Comparison of ENCODE assay signal across 15 mouse cellular contexts in the genomic region with DNA sequence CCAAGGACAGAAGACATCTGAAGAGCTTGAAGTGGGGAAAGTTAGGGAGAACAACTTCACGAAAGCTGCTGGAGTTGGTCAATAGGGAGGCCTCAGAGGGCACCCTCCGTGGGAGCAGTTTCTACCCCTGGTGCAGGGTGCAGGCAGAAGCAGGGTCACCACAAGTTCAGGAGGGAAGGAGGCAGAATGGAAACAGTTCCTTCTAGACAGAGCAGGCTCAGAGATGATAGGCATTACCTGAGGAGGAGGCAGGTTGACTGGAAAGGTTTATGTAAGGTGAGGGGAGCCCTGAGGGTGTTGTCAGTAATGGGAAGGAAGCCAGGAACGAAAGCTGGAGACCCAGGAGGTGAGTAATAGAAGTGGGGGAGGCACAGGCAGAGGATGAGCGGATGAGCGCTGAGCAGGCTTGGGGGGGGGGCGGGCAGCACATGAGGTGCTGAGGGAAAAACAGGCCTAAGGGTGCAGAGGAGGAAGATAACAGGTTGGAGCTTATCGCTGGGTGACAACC.
A peak's percentile ranks its signal among the peaks of the same experiment; 100 is the strongest.
DNase-seq lines count a peak whose midpoint lies in the region; ATAC-seq and TF ChIP-seq lines count a peak whose summit lies in the region.
"Had no signal": no experiment of that assay in that cellular context is flagged by ENCODE, and none has a peak within 500 bp of the region (broad histone marks: within the 10 kb centered on the region; RNA-seq: fewer than 3 reads in every experiment).

No protein-coding gene starts in this region.

- H3K4me2 ChIP-seq in heart, embryonic 12.5 days, result no peak overlapping the region
- no peak overlapping the region for H3K4me2 ChIP-seq in midbrain, embryonic 16.5 days (ENCODE audit: low read length)
- H3K4me2 ChIP-seq in midbrain, embryonic 14.5 days (ENCODE audit: low read length), result no peak overlapping the region
- H3K4me2 ChIP-seq in embryonic facial prominence, embryonic 14.5 days (ENCODE audit: low read depth, low read length), result no peak overlapping the region
- no peak overlapping the region for H3K4me2 ChIP-seq in stomach, postnatal 0 days (replicated peaks; ENCODE audit: low read depth)
- H3K4me2 ChIP-seq: heart, embryonic 11.5 days; lung, embryonic 15.5 days had no signal

- 0 out of 2 replicates have a peak overlapping the region, but pooled peaks have one; percentile 6 for H3K27ac ChIP-seq in heart, embryonic 12.5 days (ENCODE audit: poor library complexity, severe bottlenecking)
- H3K27ac ChIP-seq in midbrain, embryonic 16.5 days (ENCODE audit: low read length), result no peak overlapping the region
- H3K27ac ChIP-seq in midbrain, embryonic 14.5 days (replicated peaks; ENCODE audit: low read depth, low read length), result no peak overlapping the region
- no peak overlapping the region for H3K27ac ChIP-seq in embryonic facial prominence, embryonic 14.5 days (replicated peaks; ENCODE audit: low read depth, low read length)
- H3K27ac ChIP-seq in stomach, postnatal 0 days (replicated peaks), result no peak overlapping the region
- H3K27ac ChIP-seq: lung, embryonic 15.5 days had no signal

- no peak for TF ChIP-seq CTCF in stomach, postnatal 0 days (IDR thresholded peaks at IDR 0.05; ENCODE audit: low read depth)
- TF ChIP-seq CTCF in lung, adult 2 months (IDR thresholded peaks at IDR 0.05; ENCODE audit: insufficient read depth, low read length), result no peak

- WGBS in heart, embryonic 12.5 days, result 50% methylated on average over 6 of the region's 7 CpGs
- 77% methylated on average over 6 of the region's 7 CpGs for WGBS in midbrain, embryonic 16.5 days
- 86% methylated on average over 7 of the region's 7 CpGs for WGBS in midbrain, embryonic 14.5 days
- 53% methylated on average over 7 of the region's 7 CpGs for WGBS in embryonic facial prominence, embryonic 14.5 days
- WGBS in stomach, postnatal 0 days, result 57% methylated on average over 6 of the region's 7 CpGs
- 80% methylated on average over 7 of the region's 7 CpGs for WGBS in lung, adult 2 months

- no peaks in the 10 kb centered on the region for H3K36me3 ChIP-seq in heart, embryonic 12.5 days
- H3K36me3 ChIP-seq in midbrain, embryonic 16.5 days (ENCODE audit: control insufficient read depth, insufficient read depth, low read length), result no peaks in the 10 kb centered on the region
- H3K36me3 ChIP-seq in midbrain, embryonic 14.5 days (ENCODE audit: control insufficient read depth, insufficient read depth, low read length), result no peaks in the 10 kb centered on the region
- no peaks in the 10 kb centered on the region for H3K36me3 ChIP-seq in embryonic facial prominence, embryonic 14.5 days (ENCODE audit: control insufficient read depth, insufficient read depth, low read length)
- no peaks in the 10 kb centered on the region for H3K36me3 ChIP-seq in stomach, postnatal 0 days (ENCODE audit: control insufficient read depth, insufficient read depth, low read length)
- H3K36me3 ChIP-seq: lung, embryonic 15.5 days had no signal

- peaks cover 10% of the 10 kb centered on the region for H3K27me3 ChIP-seq in heart, embryonic 12.5 days (replicated peaks)
- H3K27me3 ChIP-seq in midbrain, embryonic 16.5 days (ENCODE audit: control insufficient read depth, insufficient read depth, low read depth, low read length), result no peaks in the 10 kb centered on the region
- no peaks in the 10 kb centered on the region for H3K27me3 ChIP-seq in midbrain, embryonic 14.5 days (ENCODE audit: control insufficient read depth, insufficient read depth, low read length)
- no peaks in the 10 kb centered on the region for H3K27me3 ChIP-seq in embryonic facial prominence, embryonic 14.5 days (replicated peaks; ENCODE audit: control insufficient read depth, insufficient read depth, low read length)
- no peaks in the 10 kb centered on the region for H3K27me3 ChIP-seq in stomach, postnatal 0 days (ENCODE audit: control insufficient read depth, insufficient read depth, low read length)
- H3K27me3 ChIP-seq: lung, embryonic 15.5 days had no signal

- peak; percentile 20; the same call in 1 of the 2 replicates for ATAC-seq in heart, embryonic 12.5 days (ENCODE audit: insufficient number of reproducible peaks, low FRiP score)
- ATAC-seq in midbrain, embryonic 16.5 days, result peak; percentile 22; the same call in 1 of the 2 replicates
- no peak for ATAC-seq in midbrain, embryonic 14.5 days (ENCODE audit: low FRiP score, low TSS enrichment)
- ATAC-seq in embryonic facial prominence, embryonic 14.5 days (ENCODE audit: low read depth), result peak; percentile 45
- peak; percentile 28; the same call in 1 of the 2 replicates for ATAC-seq in stomach, postnatal 0 days (ENCODE audit: low FRiP score, low TSS enrichment)

- no peak for TF ChIP-seq POLR2A in lung, adult 2 months (IDR thresholded peaks at IDR 0.05; ENCODE audit: borderline replicate concordance, extremely low read depth, low read depth, low read length)

- H3K9me3 ChIP-seq in heart, embryonic 12.5 days (replicated peaks), result no peaks in the 10 kb centered on the region
- no peaks in the 10 kb centered on the region for H3K9me3 ChIP-seq in midbrain, embryonic 16.5 days (replicated peaks; ENCODE audit: control insufficient read depth, low read length, poor library complexity, severe bottlenecking)
- no peaks in the 10 kb centered on the region for H3K9me3 ChIP-seq in midbrain, embryonic 14.5 days (ENCODE audit: control insufficient read depth, low read length)
- no peaks in the 10 kb centered on the region for H3K9me3 ChIP-seq in embryonic facial prominence, embryonic 14.5 days (ENCODE audit: control insufficient read depth, low read length)
- H3K9me3 ChIP-seq in stomach, postnatal 0 days (ENCODE audit: control insufficient read depth, low read length), result no peaks in the 10 kb centered on the region
- H3K9me3 ChIP-seq: lung, embryonic 15.5 days had no signal

- no peak overlapping the region for H3K9ac ChIP-seq in heart, embryonic 12.5 days
- H3K9ac ChIP-seq in midbrain, embryonic 16.5 days (ENCODE audit: low read depth, low read length), result no peak overlapping the region
- no peak overlapping the region for H3K9ac ChIP-seq in midbrain, embryonic 14.5 days (replicated peaks; ENCODE audit: low read length)
- H3K9ac ChIP-seq in embryonic facial prominence, embryonic 14.5 days (ENCODE audit: low read depth, low read length), result no peak overlapping the region
- no peak overlapping the region for H3K9ac ChIP-seq in stomach, postnatal 0 days (ENCODE audit: low read length)
- H3K9ac ChIP-seq: lung, embryonic 15.5 days had no signal

- no peak for TF ChIP-seq EP300 in stomach, postnatal 0 days (optimal IDR thresholded peaks at IDR 0.05)

- peaks cover 35% of the 10 kb centered on the region for H3K4me1 ChIP-seq in heart, embryonic 12.5 days (replicated peaks)
- peaks cover 8% of the 10 kb centered on the region for H3K4me1 ChIP-seq in midbrain, embryonic 16.5 days (ENCODE audit: control insufficient read depth, insufficient read depth, low read length)
- peaks cover 8% of the 10 kb centered on the region; the same call in 1 of the 2 replicates for H3K4me1 ChIP-seq in midbrain, embryonic 14.5 days (ENCODE audit: control insufficient read depth, insufficient read depth, low read length)
- peaks cover 34% of the 10 kb centered on the region for H3K4me1 ChIP-seq in embryonic facial prominence, embryonic 14.5 days (ENCODE audit: control insufficient read depth, insufficient read depth, low read length)
- no peaks in the 10 kb centered on the region for H3K4me1 ChIP-seq in stomach, postnatal 0 days (replicated peaks; ENCODE audit: control insufficient read depth, insufficient read depth)
- no peaks in the 10 kb centered on the region for H3K4me1 ChIP-seq in lung, adult 2 months (ENCODE audit: control insufficient read depth, insufficient read depth, low read length)

- H3K4me3 ChIP-seq in heart, embryonic 12.5 days, result no peak overlapping the region
- no peak overlapping the region for H3K4me3 ChIP-seq in midbrain, embryonic 16.5 days (ENCODE audit: low read depth, low read length)
- H3K4me3 ChIP-seq in midbrain, embryonic 14.5 days (replicated peaks; ENCODE audit: low read depth, low read length), result no peak overlapping the region
- H3K4me3 ChIP-seq in embryonic facial prominence, embryonic 14.5 days (ENCODE audit: low read depth, low read length), result no peak overlapping the region
- H3K4me3 ChIP-seq in stomach, postnatal 0 days (ENCODE audit: low read depth, low read length), result no peak overlapping the region
- no peak overlapping the region for H3K4me3 ChIP-seq in lung, adult 2 months (replicated peaks; ENCODE audit: extremely low read depth, low read depth, low read length)
- H3K4me3 ChIP-seq: lung, embryonic 15.5 days had no signal

- no peak for DNase-seq in heart, adult 9 months (ENCODE audit: low spot score in 2 of 2)
- no peak for DNase-seq in midbrain, embryonic 14.5 days
- no peak for DNase-seq in embryonic facial prominence, embryonic 14.5 days (ENCODE audit: low spot score)
- no peak for DNase-seq in stomach, postnatal 0 days (ENCODE audit: low spot score)
- DNase-seq in lung, adult 2 months, result no peak
- DNase-seq: B cell, adult 2 months; cerebellum, adult 11 months; gastrocnemius, postnatal 25 days; kidney, adult 18-20 months; liver; thymus, postnatal 36 days had no signal
